Comparison of ENCODE assay signal across 8 mouse cellular contexts in genomic region chr2:136121867-136122266, GRCm38 (mm10).
DNase-seq lines count a peak whose midpoint lies in the region; TF ChIP-seq lines count a peak whose summit lies in the region.

No protein-coding gene starts in this region.

- H3K27me3 ChIP-seq in kidney, adult 2 months (replicated peaks; ENCODE audit: control insufficient read depth, insufficient read depth, low read length) = no peaks in the 10 kb centered on the region

- H3K36me3 ChIP-seq in kidney, adult 2 months (ENCODE audit: control insufficient read depth, insufficient read depth, low read length) = no peaks in the 10 kb centered on the region

- H3K4me1 ChIP-seq in kidney, adult 2 months (ENCODE audit: control insufficient read depth, insufficient read depth, low read length) = no peaks in the 10 kb centered on the region

- no peak for TF ChIP-seq CTCF in kidney, adult 2 months (conservative IDR thresholded peaks at IDR 0.05; ENCODE audit: insufficient read depth, insufficient read length, low read depth, low read length)

- 15% methylated on average over 6 of the region's 6 CpGs for WGBS in kidney, adult 2 months

- H3K27ac ChIP-seq in kidney, adult 2 months (ENCODE audit: insufficient read depth, low read depth, low read length) = no peak overlapping the region

- DNase-seq in brain, adult 2 months (ENCODE audit: low read depth, low spot score) = peak; percentile 21
- DNase-seq in embryo, embryonic 10 days (ENCODE audit: low spot score) = peak; percentile 68
- DNase-seq in kidney, adult 2 months = peak; percentile 28
- peak; percentile 7 for DNase-seq in lung, postnatal 36 days
- no peak for DNase-seq in heart, adult 8-10 months (ENCODE audit: low spot score)
- DNase-seq in gastrocnemius, postnatal 10 days = no peak
- no peak for DNase-seq in layer of hippocampus, adult 9-10 months (ENCODE audit: low spot score)
- no peak for DNase-seq in layer of hippocampus, postnatal 10 days (ENCODE audit: low spot score in 2 of 2)

- TF ChIP-seq POLR2A in kidney, adult 2 months (IDR thresholded peaks at IDR 0.05; ENCODE audit: low read depth, low read length) = no peak

- no peak overlapping the region for H3K4me3 ChIP-seq in kidney, adult 2 months (ENCODE audit: insufficient read depth, low read depth, low read length)

Comparison
In these comparisons a context has a peak if more than half of its experiments do, and no peak if none do; other contexts are left out.
1. DNase-seq: peak in brain, adult 2 months (single experiment), embryo, embryonic 10 days (single experiment), kidney, adult 2 months (single experiment) and lung, postnatal 36 days (single experiment); none in heart, adult 8-10 months (single experiment), gastrocnemius, postnatal 10 days (single experiment), layer of hippocampus, adult 9-10 months (single experiment) and layer of hippocampus, postnatal 10 days (0 of 2).